Mouse (Mus musculus): ENCODE measurements at regions not wholly inside any gene's neighbourhood (a gene's known extent, or its start where the extent isn't known, plus 50 kb on each side); places are given as distances from the start of the nearest gene placed in this dataset.

- TF ChIP-seq CTCF (IDR thresholded peaks at IDR 0.05; ENCODE audit: low read depth, low read length) (no peak), GATA1 (IDR thresholded peaks at IDR 0.05; ENCODE audit: borderline replicate concordance, low read length) (no peak)
Observed at GRCm38 (mm10) chr5:64030281-64030960, 61.7 kb upstream of the Rell1 start.
